Mouse (Mus musculus) bone marrow macrophage, adult 2 months (primary cell): ENCODE measurements around the gene Mapk3.

Experiments used
- CTCF ChIP-seq: IDR thresholded peaks from 2 replicates; pipeline ENCODE4 v1.5.1; 2012; ENCODE audit warnings: low read depth, mild to moderate bottlenecking, low read length, moderate library complexity
- POLR2A ChIP-seq: IDR thresholded peaks from 2 replicates; pipeline ENCODE4 v1.6.1; 2012; ENCODE audit warnings: mild to moderate bottlenecking, low read depth, low read length, borderline replicate concordance

DNA sequence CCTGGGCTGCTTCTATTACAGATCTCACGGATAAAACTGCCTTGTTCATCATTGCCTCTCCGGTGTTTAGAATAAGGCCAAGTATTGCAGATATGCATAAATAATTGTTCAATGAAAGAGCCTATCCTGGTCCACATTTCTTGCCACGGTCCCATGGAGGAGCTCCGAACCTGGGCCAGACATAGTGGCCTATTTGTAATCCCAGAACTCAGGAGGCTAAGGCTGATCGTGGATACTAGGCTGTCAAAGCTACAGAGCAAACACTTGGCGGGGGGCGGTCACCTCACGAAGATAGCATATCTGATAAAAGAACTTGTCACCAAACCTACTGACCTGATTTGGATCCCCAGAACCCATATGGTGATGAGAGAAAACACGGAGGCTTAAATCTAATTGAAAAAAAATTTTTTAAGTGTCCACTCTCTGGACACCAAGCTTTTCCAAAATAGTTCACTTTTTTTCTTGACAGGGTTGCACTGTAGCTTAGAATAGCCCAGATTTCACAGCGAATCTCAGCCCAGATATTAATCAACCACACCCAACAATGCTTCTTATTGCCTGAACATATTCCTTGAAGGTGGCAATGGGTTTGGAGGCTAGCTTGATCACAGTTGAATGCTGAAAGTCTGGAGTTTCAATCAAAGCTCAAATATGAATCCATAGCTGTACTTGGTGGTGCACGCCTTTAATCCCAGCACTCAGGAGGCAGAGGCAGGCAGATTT lies 33.5 kb downstream of the Mapk3 start:
- TF ChIP-seq POLR2A (no peak), CTCF (no peak)
